In genomic region chr11:70737749-70738148, GRCm38 (mm10) we compare ENCODE assay signal across 1 mouse cellular context.
TF ChIP-seq lines count a peak whose summit lies in the region.

No protein-coding gene starts in this region.

TF ChIP-seq in MEL, 35 proteins besides CTCF, POLR2A, EP300 and RAD21 (continued from another document):
- TF ChIP-seq ZKSCAN1 (IDR thresholded peaks at IDR 0.05; ENCODE audit: low read depth, low read length): no peak
- no peak for TF ChIP-seq JUND (IDR thresholded peaks at IDR 0.05; ENCODE audit: low read depth, low read length)
- no peak for TF ChIP-seq POLR2AphosphoS5 (IDR thresholded peaks at IDR 0.05; ENCODE audit: borderline replicate concordance, low read depth, low read length)
- TF ChIP-seq MXI1 (IDR thresholded peaks at IDR 0.05; ENCODE audit: low read depth, low read length): no peak
